Mouse (Mus musculus): ENCODE results near the gene Erp29. TPM values are rescaled to one million over a fixed set of nuclear protein-coding genes. Genes with fewer than 3 reads are reported as not detected.

Gene Erp29
- polyA plus RNA-seq (2017; shearing (Covaris generic)) = 46.2 TPM

GRCm38 (mm10) chr5:121452026-121452869 is at the start of gene Erp29:
Gene Erp29, minus strand, starts transcription at chr5:121452506.

GRCm38 (mm10) chr5:121451644-121452025 is 671 bp downstream of the Erp29 start, which contains the start of gene Tmem116:
Gene Tmem116, plus strand, starts transcription at chr5:121451893.

GRCm38 (mm10) chr5:121397187-121398145 is 54.8 kb downstream of the Erp29 start, which contains the start of gene Naa25:
Gene Naa25, plus strand, starts transcription at chr5:121397936.

GRCm38 (mm10) chr5:121385461-121386119 is 66.7 kb downstream of the Erp29 start, which contains the start of gene Trafd1:
Gene Trafd1, minus strand, starts transcription at chr5:121385632.

Other genes starting within 250 kb of the Erp29 start
- gene Rpl6, start 248.0 kb downstream of the Erp29 start, polyA plus RNA-seq (2017; shearing (Covaris generic)) = 1,079 TPM
- 15.8 TPM for gene Hectd4, start 232.3 kb downstream of the Erp29 start, polyA plus RNA-seq (2017; shearing (Covaris generic))
- 68.0 TPM for gene Trafd1, start 66.9 kb downstream of the Erp29 start, polyA plus RNA-seq (2017; shearing (Covaris generic))
- 46.3 TPM for gene Naa25, start 54.6 kb downstream of the Erp29 start, polyA plus RNA-seq (2017; shearing (Covaris generic))
- gene Tmem116, start 613 bp downstream of the Erp29 start, polyA plus RNA-seq (2017; shearing (Covaris generic)) = 2.4 TPM
- not detected for gene Adam1b, start 50.9 kb upstream of the Erp29 start, polyA plus RNA-seq (2017; shearing (Covaris generic))
- 0.90 TPM for gene Adam1a, start 93.0 kb upstream of the Erp29 start, polyA plus RNA-seq (2017; shearing (Covaris generic))
- not detected for gene Gm42878, start 93.0 kb upstream of the Erp29 start, polyA plus RNA-seq (2017; shearing (Covaris generic))
- 73.2 TPM for gene Mapkapk5, start 93.4 kb upstream of the Erp29 start, polyA plus RNA-seq (2017; shearing (Covaris generic))
- 43.9 TPM for gene Aldh2, start 141.3 kb upstream of the Erp29 start, polyA plus RNA-seq (2017; shearing (Covaris generic))
- gene Acad12, start 166.4 kb upstream of the Erp29 start, polyA plus RNA-seq (2017; shearing (Covaris generic)) = 1.5 TPM
- gene Acad10, start 208.0 kb upstream of the Erp29 start, polyA plus RNA-seq (2017; shearing (Covaris generic)) = 9.9 TPM
- gene Brap, start 208.1 kb upstream of the Erp29 start, polyA plus RNA-seq (2017; shearing (Covaris generic)) = 113 TPM

Data from naive thymus-derived CD4-positive, alpha-beta T cell, adult 5 months (primary cell).